Mouse (Mus musculus) kidney, embryonic 14.5 days (tissue): ENCODE measurements around the gene Chm. TPM values are rescaled to one million over a fixed set of nuclear protein-coding genes. Genes with fewer than 3 reads are reported as not detected.
A peak's percentile ranks its signal among the peaks of the same experiment; 100 is the strongest.
"Not testable (repeated sequence)": the region's sequence is repeated elsewhere in the genome, so short reads cannot be mapped to it uniquely, and the experiment has no call there.

ENCODE experiments used
- ATAC-seq: fragments of 200-750 bp; cut with Nextera tagmentation; 2 replicates; pipeline ENCODE4 v1.8.0; 2017; ENCODE audit warnings: moderate number of reproducible peaks, mild to moderate bottlenecking, moderate TSS enrichment, moderate library complexity; ENCODE audit not compliant: low FRiP score, low TSS enrichment
- H3K27ac ChIP-seq: fragments of 300-500 bp; sonication (generic); 2 replicates; pipeline ENCODE4 v1.5.1; 2014; ENCODE audit warnings: low read depth, mild to moderate bottlenecking, low read length, moderate library complexity, mixed read lengths
- H3K27me3 ChIP-seq: fragments of 300-500 bp; sonication (generic); 2 replicates; pipeline ENCODE4 v1.6.1; 2014; ENCODE audit warnings: mild to moderate bottlenecking, low read length; ENCODE audit not compliant: control insufficient read depth, insufficient read depth
- H3K36me3 ChIP-seq: fragments of 300-500 bp; sonication (generic); 2 replicates; pipeline ENCODE4 v1.6.1; 2014; ENCODE audit warnings: low read length, mixed read lengths; ENCODE audit not compliant: control insufficient read depth, insufficient read depth
- H3K4me1 ChIP-seq: fragments of 300-500 bp; sonication (generic); 2 replicates; pipeline ENCODE4 v1.6.1; 2014; ENCODE audit warnings: low read length, mixed read lengths; ENCODE audit not compliant: control insufficient read depth, insufficient read depth
- H3K4me2 ChIP-seq: fragments of 300-500 bp; sonication (generic); replicated peaks from 2 replicates; pipeline ENCODE4 v1.6.1; 2014; ENCODE audit warnings: low read depth, mild to moderate bottlenecking, low read length
- H3K4me3 ChIP-seq: fragments of 300-500 bp; sonication (generic); 2 replicates; pipeline ENCODE4 v1.5.1; 2014; ENCODE audit warnings: mild to moderate bottlenecking, low read length
- H3K9ac ChIP-seq: fragments of 300-500 bp; sonication (generic); 2 replicates; pipeline ENCODE4 v1.6.1; 2014; ENCODE audit warnings: low read depth, mild to moderate bottlenecking, low read length, moderate library complexity
- H3K9me3 ChIP-seq: fragments of 300-500 bp; sonication (generic); 2 replicates; pipeline ENCODE4 v1.6.1; 2016; ENCODE audit warnings: low read length; ENCODE audit not compliant: control insufficient read depth
- whole genome bisulfite sequencing: fragments of 180-500 bp; shearing (Covaris S2); extraction: QIAGEN DNeasy Blood & Tissue Kit; methylation state at CpG from one replicate; pipeline ENCODE4 v1.1.7; 2014; 5-methylcytosine and 5-hydroxymethylcytosine counted together
- polyA plus RNA-seq: library from polyadenylated mRNA; unstranded; fragments of >200 nt; fragmentation: Nextera tagmentation; extraction: Ambion mirVana; gene quantifications from 2 replicates; pipeline ENCODE4 v1.2.1, GENCODE M21; 2014

The Chm gene
- polyA plus RNA-seq: 12.9 and 18.1 TPM in 2 replicates

GRCm38 (mm10) chrX:113185230-113185985 lies at the start of gene Chm:
TSS of gene Chm (minus strand) at chrX:113185517.
- no peaks in the 10 kb centered on the region for H3K4me1 ChIP-seq
- peak within 1 kb of the TSS; percentile 62; the same call in 1 of the 2 replicates for H3K27ac ChIP-seq
- H3K9me3 ChIP-seq: no peaks in the 10 kb centered on the region
- WGBS: 18% methylated on average over 21 of the region's 21 CpGs
- peak within 1 kb of the TSS; percentile 54 for H3K4me3 ChIP-seq
- H3K4me2 ChIP-seq: peak within 1 kb of the TSS; percentile 41
- ATAC-seq: peak; percentile 97
- peak within 1 kb of the TSS; percentile 59 for H3K9ac ChIP-seq
- H3K36me3 ChIP-seq: no peaks in the 10 kb centered on the region
- H3K27me3 ChIP-seq: no peaks in the 10 kb centered on the region

- Histone ChIP-seq H3K9me3 (no peaks in the 10 kb centered on the region), H3K27me3 (no peaks in the 10 kb centered on the region), H3K4me2 (no peak overlapping the region), H3K4me3 (no peak overlapping the region), H3K9ac (no peak overlapping the region), H3K36me3 (no peaks in the 10 kb centered on the region), H3K4me1 (no peaks in the 10 kb centered on the region), H3K27ac (no peak overlapping the region)
- 46% methylated on average over 2 of the region's 2 CpGs for WGBS
- ATAC-seq: no peak
These were observed 8.6 kb upstream of the Chm start for GRCm38 (mm10) chrX:113193901-113194300.

- Histone ChIP-seq H3K27ac (peak overlapping the region; percentile 62; the same call in 1 of the 2 replicates), H3K36me3 (no peaks in the 10 kb centered on the region), H3K27me3 (no peaks in the 10 kb centered on the region), H3K4me2 (peak overlapping the region; percentile 41), H3K4me3 (peak overlapping the region; percentile 54), H3K4me1 (no peaks in the 10 kb centered on the region), H3K9ac (peak overlapping the region; percentile 59), H3K9me3 (no peaks in the 10 kb centered on the region)
- WGBS: 24% methylated on average over 17 of the region's 17 CpGs
- ATAC-seq: no peak; the same call in 1 of the 2 replicates
These were observed 618 bp downstream of the Chm start for GRCm38 (mm10) chrX:113184569-113185229.

- H3K27me3 ChIP-seq, H3K9me3 ChIP-seq, H3K27ac ChIP-seq, ATAC-seq, H3K36me3 ChIP-seq, H3K4me1 ChIP-seq, H3K4me3 ChIP-seq, H3K4me2 ChIP-seq, H3K9ac ChIP-seq: not testable (repeated sequence)
- WGBS: 88% methylated on average over 4 of the region's 4 CpGs
These were observed 4.5 kb downstream of the Chm start for GRCm38 (mm10) chrX:113180856-113181255.

GRCm38 (mm10) chrX:113172766-113173165 lies 12.6 kb downstream of the Chm start:
- no peak overlapping the region for H3K4me2 ChIP-seq
- H3K4me3 ChIP-seq: no peak overlapping the region
- H3K4me1 ChIP-seq: no peaks in the 10 kb centered on the region
- 72% methylated on average over 2 of the region's 2 CpGs for WGBS
- no peaks in the 10 kb centered on the region for H3K36me3 ChIP-seq
- no peak for ATAC-seq
- no peak overlapping the region for H3K27ac ChIP-seq
- no peak overlapping the region for H3K9ac ChIP-seq
- no peaks in the 10 kb centered on the region for H3K27me3 ChIP-seq
- H3K9me3 ChIP-seq: no peaks in the 10 kb centered on the region

GRCm38 (mm10) chrX:113172271-113172670 lies 13.0 kb downstream of the Chm start:
- no peaks in the 10 kb centered on the region for H3K36me3 ChIP-seq
- no peak overlapping the region for H3K9ac ChIP-seq
- WGBS: 73% methylated on average over 1 of the region's 1 CpGs
- no peak overlapping the region for H3K4me2 ChIP-seq
- no peaks in the 10 kb centered on the region for H3K27me3 ChIP-seq
- no peak for ATAC-seq
- no peak overlapping the region for H3K4me3 ChIP-seq
- H3K27ac ChIP-seq: no peak overlapping the region
- H3K9me3 ChIP-seq: no peaks in the 10 kb centered on the region
- no peaks in the 10 kb centered on the region for H3K4me1 ChIP-seq

- Histone ChIP-seq H3K4me1 (no peaks in the 10 kb centered on the region), H3K36me3 (no peaks in the 10 kb centered on the region), H3K4me3 (no peak overlapping the region), H3K27me3 (no peaks in the 10 kb centered on the region), H3K9me3 (no peaks in the 10 kb centered on the region; the same call in 1 of the 2 replicates), H3K9ac (no peak overlapping the region), H3K27ac (no peak overlapping the region), H3K4me2 (no peak overlapping the region)
- WGBS: 63% methylated on average over 3 of the region's 3 CpGs
- ATAC-seq: no peak
These were observed 25.0 kb downstream of the Chm start for GRCm38 (mm10) chrX:113160268-113160860.

GRCm38 (mm10) chrX:113084171-113084570 lies 101.1 kb downstream of the Chm start:
- no peak overlapping the region for H3K27ac ChIP-seq
- no peaks in the 10 kb centered on the region for H3K27me3 ChIP-seq
- no peak for ATAC-seq
- no peaks in the 10 kb centered on the region for H3K36me3 ChIP-seq
- no peak overlapping the region for H3K9ac ChIP-seq
- no peaks in the 10 kb centered on the region for H3K4me1 ChIP-seq
- H3K4me3 ChIP-seq: no peak overlapping the region
- H3K9me3 ChIP-seq: no peaks in the 10 kb centered on the region
- H3K4me2 ChIP-seq: no peak overlapping the region
- 71% methylated on average over 2 of the region's 2 CpGs for WGBS

- Histone ChIP-seq H3K27ac (no peak overlapping the region), H3K9ac (no peak overlapping the region), H3K9me3 (no peaks in the 10 kb centered on the region), H3K4me3 (no peak overlapping the region), H3K4me1 (no peaks in the 10 kb centered on the region), H3K36me3 (no peaks in the 10 kb centered on the region; the same call in 1 of the 2 replicates), H3K27me3 (no peaks in the 10 kb centered on the region), H3K4me2 (no peak overlapping the region)
- WGBS: 96% methylated on average over 2 of the region's 2 CpGs
- no peak for ATAC-seq
These were observed 109.3 kb downstream of the Chm start for GRCm38 (mm10) chrX:113076053-113076452.
